Mouse (Mus musculus) adipose tissue, adult 10 weeks (tissue): ENCODE data around the gene Gpx6. TPM values are rescaled to one million over a fixed set of nuclear protein-coding genes. Genes with fewer than 3 reads are reported as not detected.

ENCODE experiments used
- polyA plus RNA-seq: library from polyadenylated mRNA; stranded (reverse); fragments of 350-450 nt; fragmentation: Illumina TruSeq; extraction: RNeasy Lipid Tissue Mini Kit (QIAGEN cat#74804); gene quantifications from one replicate; pipeline ENCODE4 v1.2.3, GENCODE M21; 2014; ENCODE audit warnings: low read depth, low replicate concordance

Gene Gpx6
- polyA plus RNA-seq = 18.9 TPM

DNA sequence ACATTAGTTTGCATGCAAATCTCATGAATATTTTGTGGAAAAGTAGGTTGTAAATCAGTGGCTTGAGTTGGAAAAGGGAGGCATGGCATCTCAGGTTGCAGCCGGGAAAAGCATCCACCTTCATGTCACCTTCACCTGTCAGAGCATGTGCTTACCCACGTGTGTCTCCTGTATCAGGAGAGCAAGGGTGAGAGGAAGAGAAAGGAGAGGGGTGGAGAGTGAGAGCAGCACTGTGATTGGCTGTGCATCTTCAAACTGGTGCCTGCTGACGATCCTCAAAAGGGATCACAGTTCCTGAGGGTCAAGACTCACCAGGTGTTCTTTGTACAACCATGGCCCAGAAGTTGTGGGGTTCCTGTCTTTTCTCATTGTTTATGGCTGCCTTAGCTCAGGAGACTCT, at the start of gene Gpx6:
Gene Gpx6 (plus strand): TSS at position 200 of the 400 bp plus-strand sequence.

DNA sequence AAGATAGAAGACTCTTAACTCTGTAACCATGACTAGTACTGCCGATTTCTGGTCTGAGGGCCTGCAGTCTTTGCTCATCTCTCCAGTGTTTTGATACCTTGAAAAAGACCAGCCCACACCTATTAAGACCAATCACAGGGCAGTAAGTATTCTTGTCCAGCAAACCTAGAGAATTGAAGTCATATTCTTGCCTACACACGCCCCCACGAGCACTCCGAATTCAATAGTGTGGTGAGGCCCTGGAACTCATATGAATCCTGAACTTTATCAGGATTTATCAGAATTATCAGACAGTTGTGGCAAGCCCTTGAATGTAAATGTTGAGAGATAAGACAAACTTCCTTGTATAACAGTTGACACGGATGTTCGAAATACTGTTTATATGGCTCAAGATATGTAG, 19.3 kb upstream of the Gpx6 start, which contains the start of gene Gpx5:
Gene Gpx5 (minus strand): TSS at position 101 of the 400 bp plus-strand sequence.

DNA sequence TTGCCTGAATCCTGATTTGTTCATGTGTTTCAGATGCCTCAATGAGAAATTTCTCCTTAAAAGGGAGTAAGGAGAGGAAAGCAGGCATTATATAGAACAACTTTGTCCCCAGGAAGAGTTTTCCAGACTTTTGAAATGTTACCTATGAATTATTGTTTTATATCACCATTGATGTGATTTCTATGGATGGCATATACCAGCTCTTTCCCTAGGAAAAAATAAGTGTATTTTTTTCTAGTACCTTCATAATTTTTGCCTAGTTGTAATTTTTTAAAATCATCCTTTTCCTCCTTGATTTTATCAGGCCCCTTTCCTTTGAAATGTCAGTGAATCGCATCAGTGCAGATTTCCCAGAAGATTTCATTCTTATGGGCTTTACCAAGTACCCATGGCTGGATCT, 34.7 kb downstream of the Gpx6 start, which contains the start of gene Olfr1367:
Gene Olfr1367 (plus strand): TSS at position 301 of the 400 bp plus-strand sequence.

DNA sequence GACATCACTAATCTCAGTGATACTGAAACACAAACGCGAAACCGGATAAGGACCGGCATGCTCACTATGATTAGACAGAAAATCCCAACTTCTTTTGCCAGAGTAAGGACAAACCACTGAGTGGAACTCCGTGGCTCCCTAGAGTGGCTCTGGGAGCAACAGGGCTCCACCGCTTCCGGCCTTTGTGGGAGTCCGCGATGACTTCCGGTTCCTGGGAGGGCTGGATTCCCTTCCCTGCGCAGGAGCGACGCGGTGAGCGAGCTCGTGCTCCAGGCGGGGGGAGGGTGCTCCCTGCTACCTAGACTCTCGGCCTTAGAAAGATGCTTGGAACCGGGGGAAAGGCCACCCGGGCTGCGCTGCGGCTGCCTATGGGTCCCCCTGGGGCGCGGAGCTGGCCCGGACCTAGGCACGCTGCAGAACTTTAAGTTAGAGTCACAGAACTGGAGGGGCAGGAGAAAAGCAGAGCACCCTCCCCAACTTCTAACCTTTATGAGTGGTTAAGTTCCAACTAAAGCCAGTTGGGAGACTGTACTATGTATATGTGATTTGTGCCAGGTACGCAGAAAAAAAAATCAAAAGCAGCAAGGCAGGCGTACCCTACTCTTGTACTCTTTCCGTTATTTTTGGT, 50.8 kb downstream of the Gpx6 start, which contains the start of gene Zscan12:
Gene Zscan12 (plus strand): TSS at position 200 of the 628 bp plus-strand sequence.

Other genes with a start within 250 kb of the Gpx6 start
- gene Olfr1370, start 237.2 kb upstream of the Gpx6 start, polyA plus RNA-seq = not detected
- gene Olfr1369-ps1, start 200.6 kb upstream of the Gpx6 start, polyA plus RNA-seq = not detected
- not detected for gene Olfr263, start 182.5 kb upstream of the Gpx6 start, polyA plus RNA-seq
- not detected for gene Olfr1368, start 166.3 kb upstream of the Gpx6 start, polyA plus RNA-seq
- gene Trim27, start 132.7 kb upstream of the Gpx6 start, polyA plus RNA-seq = 52.9 TPM
- gene Gpx5, start 19.4 kb upstream of the Gpx6 start, polyA plus RNA-seq = 18,335 TPM
- gene Olfr1367, start 34.8 kb downstream of the Gpx6 start, polyA plus RNA-seq = not detected
- gene Zscan12, start 50.7 kb downstream of the Gpx6 start, polyA plus RNA-seq = 7.2 TPM
- 58.9 TPM for gene Zkscan3, start 90.6 kb downstream of the Gpx6 start, polyA plus RNA-seq
- 2.0 TPM for gene Pgbd1, start 128.9 kb downstream of the Gpx6 start, polyA plus RNA-seq
- 52.2 TPM for gene Zscan26, start 141.6 kb downstream of the Gpx6 start, polyA plus RNA-seq
- gene Nkapl, start 156.4 kb downstream of the Gpx6 start, polyA plus RNA-seq = 3.8 TPM
- gene Zkscan4, start 166.8 kb downstream of the Gpx6 start, polyA plus RNA-seq = 3.7 TPM
- not detected for gene Gm10065, start 167.3 kb downstream of the Gpx6 start, polyA plus RNA-seq
- 1.2 TPM for gene AK157302, start 183.1 kb downstream of the Gpx6 start, polyA plus RNA-seq
- gene Gm11273, start 189.3 kb downstream of the Gpx6 start, polyA plus RNA-seq = 6.9 TPM
- 8.4 TPM for gene Zkscan8, start 219.0 kb downstream of the Gpx6 start, polyA plus RNA-seq
- gene Olfr1366, start 230.7 kb downstream of the Gpx6 start, polyA plus RNA-seq = not detected
- gene Olfr1535, start 247.8 kb downstream of the Gpx6 start, polyA plus RNA-seq = not detected